Mouse (Mus musculus) spleen, adult 2 months (tissue): ENCODE data around the gene Zcchc7.

ENCODE experiments used
- CTCF ChIP-seq: fragments of 200-500 bp; IDR thresholded peaks from 2 replicates; pipeline ENCODE4 v1.5.1; 2011; ENCODE audit warnings: mild to moderate bottlenecking, inconsistent platforms; ENCODE audit not compliant: insufficient read depth, insufficient read length, insufficient replicate concordance; ENCODE audit errors: extremely low read depth
- POLR2A ChIP-seq: fragments of 200-500 bp; IDR thresholded peaks from 2 replicates; pipeline ENCODE4 v1.6.1; 2011; ENCODE audit warnings: low read depth, low read length, inconsistent platforms

GRCm38 (mm10) chr4:44940286-44940685, 184.6 kb downstream of the Zcchc7 start:
- TF ChIP-seq CTCF = no peak
- no peak for TF ChIP-seq POLR2A
